Mouse (Mus musculus) layer of hippocampus, adult 11-12 months (tissue): Measurements from ENCODE around the gene Lmtk2.

Source experiments
- DNase-seq: peaks from one replicate; pipeline ENCODE4 v3.0.0; 2022; ENCODE audit warnings: low spot score

Gene Lmtk2

DNA sequence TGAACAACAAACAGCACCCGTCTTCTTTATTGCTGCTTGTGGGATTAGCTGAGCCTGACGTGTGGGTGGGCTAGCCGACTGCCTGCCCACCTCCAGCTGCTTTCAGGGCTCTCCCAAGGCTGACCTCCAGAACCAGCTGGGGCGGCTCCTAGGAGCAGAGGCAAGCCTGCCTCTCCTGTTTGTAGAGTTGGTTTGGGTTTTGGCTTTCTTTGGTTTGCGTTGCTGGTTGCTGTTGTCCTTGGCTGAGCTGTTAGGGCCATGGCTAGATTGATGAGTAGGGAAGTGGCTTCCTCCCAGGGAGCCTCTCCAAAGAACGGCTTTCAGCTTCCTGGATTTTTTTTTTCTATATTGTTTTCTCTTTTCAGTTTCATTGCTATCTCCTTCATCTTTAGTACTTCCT, 78.0 kb downstream of the Lmtk2 start:
- no peak for DNase-seq

DNA sequence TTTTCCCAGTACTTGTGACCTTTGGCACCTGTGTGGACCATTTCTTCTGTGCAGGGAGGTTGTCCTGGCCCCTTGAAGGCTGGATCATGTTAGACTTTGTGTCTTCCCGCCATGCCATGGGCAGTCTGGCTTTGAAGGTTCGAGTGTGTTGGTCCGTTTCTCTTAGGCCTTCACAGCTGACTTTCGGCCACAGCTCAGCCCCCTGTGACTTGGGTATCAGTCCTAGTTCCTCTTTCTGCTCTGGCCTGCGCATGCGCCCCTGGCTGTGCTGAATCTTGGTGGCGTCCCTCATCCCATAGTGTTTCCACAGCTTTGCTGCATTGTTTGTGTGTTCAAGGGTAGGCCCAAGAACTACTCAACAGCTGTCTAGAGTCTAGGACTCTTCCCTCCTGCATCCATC, 81.0 kb downstream of the Lmtk2 start:
- no peak for DNase-seq

DNA sequence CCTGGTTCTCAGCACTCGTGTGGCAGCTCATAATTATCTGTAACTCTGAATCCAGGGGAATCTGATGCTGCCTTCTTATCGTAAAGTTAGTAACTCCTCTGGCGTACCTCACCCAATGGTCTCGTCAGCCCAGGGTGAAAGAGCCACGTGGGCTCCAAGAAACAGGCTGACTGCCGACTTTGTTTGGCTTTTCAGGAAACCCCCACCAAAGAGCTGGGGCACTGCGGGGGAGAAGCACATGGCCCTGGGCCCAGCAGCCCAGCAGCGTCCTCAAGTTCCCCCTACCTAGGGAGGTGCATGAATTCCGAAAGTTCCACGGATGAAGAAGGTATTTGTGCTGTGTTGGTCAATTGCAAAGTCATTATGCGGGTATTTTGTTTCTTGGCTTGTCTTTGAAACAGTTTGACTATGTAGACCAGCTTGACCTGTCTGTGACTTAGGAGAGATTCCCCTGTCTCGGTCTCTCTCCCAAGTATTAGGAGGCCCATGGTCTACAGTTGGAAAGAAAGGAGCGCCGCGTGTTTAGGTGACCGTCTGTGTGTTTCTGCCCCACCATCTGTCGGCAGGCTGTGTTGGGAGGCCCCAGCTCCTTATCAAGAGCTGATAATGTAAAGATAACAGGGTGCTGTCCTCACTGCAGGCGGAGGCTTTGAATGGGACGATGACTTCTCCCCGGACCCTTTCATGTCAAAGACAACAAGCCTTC, 82.5 kb downstream of the Lmtk2 start:
- DNase-seq = no peak

DNA sequence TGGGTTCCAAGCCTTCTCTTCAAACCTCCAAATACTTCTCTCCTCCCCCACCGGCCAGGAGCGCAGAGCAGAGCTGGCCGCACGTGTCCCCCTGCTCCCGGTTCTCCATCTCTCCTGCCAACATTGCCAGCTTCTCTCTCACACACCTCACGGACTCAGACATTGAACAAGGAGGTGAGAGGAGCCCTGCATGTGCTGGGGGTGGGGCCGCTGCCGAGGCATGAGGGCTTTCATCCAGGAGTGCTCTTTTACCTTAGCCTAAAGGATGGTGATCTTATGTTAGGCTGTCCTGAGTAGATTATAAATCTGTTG, 83.0 kb downstream of the Lmtk2 start:
- DNase-seq = no peak

DNA sequence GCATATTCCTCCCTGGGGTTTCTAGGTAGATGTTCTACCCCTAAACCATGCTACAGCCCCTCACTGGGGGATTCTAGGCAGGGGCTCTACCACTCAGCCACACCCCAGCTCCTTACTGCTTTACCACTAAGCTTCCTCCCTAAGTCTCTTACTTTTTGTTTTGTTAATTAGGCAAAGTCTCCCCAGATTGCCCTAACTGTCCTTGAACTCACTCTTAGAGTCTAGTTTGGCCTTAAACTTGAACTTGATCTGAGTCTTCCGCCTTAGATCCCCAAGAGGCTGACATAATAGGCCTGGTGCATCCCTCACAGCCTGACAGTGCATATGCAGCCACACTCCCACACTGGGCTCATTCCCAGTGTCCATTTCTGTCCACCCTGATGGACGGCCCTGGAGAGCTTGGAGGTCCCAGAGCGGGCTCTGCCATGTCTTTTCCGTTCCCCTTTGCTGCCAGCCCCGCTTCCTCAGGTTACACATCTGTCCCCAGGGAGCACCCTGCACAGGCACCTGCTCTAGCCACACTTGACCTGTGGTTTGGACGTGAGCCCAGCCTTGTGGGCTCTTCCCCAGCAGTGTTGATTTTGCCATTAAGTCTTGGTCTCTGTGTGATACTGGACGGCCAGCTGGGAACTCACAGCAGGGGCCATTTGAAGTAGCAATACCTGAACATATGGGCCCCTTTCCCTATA, 83.6 kb downstream of the Lmtk2 start:
- DNase-seq = no peak

DNA sequence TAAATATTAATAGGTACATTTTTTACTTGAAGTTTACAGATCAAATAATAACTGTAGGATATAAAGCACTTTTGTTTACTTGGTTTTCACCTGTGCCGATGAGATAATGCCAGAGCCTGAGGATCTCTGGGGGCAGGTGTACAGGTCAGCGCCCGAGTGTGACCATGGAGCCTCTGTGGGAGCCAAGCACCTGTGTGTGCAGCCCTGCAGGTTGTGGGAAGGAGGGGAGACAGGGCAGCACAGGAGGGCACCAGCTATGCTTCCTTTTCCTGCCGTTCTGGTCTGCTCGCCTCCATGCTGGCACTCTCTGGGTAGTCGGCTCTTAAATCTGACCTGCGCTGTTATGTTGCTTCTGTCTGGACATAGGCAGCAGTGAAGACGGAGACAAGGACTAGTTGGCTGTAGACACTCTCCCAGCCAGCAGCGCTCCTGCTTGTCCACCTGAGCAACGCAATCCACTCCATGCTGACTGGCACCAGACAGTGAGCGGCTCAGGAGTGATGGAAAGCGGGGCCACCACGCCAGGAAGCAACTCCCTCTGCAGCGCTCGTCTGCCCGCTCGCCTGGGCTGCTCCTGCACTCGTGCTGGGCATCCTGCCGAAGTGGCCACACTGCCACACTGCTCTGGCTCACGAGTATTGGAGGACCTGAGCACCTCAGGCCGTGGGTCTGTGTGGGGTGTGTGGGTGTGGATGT, 84.3 kb downstream of the Lmtk2 start:
- DNase-seq = no peak

DNA sequence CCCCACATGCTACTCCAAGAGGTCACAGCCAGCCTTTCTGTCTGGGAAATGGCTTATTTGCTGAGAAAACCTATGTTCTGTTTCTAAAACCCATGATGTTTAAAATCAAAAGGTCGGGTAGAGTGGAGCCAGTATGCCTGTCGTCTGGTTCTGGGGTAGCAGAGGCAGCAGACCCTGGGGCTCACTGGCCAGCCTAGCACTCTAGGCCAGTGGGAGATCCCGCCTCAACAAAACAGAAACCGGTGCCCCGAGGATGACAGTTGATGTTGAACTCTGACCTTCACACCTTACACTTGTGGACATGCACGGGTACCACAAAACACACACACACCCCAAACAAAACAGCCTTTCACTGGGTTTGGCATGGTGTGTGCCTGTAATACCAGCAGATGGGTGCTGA, 88.2 kb downstream of the Lmtk2 start:
- no peak for DNase-seq

DNA sequence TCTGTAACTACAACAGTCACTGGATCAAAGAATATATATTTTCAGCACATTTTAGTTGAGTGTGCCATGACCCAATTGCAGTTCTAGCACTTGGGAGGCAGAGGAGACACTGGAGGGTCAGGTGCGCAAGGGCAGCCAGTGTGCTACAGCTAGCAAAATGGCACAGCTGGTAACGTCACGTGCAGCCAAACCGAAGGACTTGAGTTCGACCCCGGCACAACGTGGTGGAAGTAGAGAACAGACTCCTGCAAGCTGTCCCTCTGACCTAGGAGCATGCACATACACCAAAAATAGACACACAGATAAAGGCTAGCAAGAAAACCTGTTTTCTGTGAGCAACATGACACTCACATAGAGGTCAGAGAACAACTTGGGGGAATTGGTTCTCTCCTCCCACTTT, 89.1 kb downstream of the Lmtk2 start:
- no peak for DNase-seq

DNA sequence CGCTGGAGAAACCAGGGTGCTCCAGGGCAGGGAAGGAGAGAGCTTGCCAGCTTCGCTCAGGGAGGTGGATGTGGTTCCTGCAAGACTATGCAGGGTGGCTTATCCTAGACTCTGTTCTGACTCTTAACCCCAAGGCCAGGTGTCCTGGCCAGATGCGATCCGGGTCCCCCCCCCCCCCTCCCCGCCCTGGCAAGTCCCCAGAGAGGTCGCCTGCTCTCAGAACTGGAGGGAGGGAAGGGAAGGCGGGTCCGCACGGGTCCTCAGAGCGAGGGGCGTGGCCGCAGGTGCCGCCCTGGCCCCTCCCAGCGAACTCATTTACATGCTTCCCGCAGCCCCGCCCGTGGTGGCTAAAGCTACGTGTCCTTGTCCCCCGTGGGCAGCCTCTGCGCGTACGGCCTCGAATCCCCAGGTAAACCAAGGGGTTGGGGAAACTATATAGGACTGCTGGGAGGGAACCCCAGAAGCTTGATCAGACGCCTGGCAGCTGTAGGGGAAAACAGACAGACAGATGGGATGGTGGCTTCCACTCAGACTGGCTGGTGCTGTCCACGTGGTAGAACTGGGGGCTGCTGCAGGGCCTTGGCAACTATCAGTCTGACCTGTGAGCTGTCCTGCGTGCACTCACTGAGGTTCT, 89.8 kb downstream of the Lmtk2 start, which contains the start of gene Bhlha15:
Gene Bhlha15, plus strand, starts transcription at position 337 of the 634 bp plus-strand sequence.
- DNase-seq = no peak

DNA sequence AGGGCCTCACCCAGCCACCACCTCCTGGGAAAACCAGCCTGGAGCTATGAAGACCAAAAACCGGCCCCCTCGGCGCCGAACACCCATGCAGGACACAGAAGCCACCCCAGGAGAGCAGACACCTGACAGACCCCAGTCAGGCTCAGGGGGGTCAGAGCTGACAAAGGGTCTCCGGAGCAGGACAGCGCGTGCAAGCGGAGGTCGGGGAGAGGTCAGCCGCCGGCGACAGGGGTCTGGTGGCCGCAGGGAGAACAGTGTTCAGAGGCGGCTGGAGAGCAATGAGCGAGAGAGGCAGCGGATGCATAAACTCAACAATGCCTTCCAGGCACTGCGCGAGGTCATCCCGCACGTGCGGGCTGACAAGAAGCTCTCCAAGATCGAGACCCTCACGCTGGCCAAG, 90.8 kb downstream of the Lmtk2 start:
- no peak for DNase-seq

DNA sequence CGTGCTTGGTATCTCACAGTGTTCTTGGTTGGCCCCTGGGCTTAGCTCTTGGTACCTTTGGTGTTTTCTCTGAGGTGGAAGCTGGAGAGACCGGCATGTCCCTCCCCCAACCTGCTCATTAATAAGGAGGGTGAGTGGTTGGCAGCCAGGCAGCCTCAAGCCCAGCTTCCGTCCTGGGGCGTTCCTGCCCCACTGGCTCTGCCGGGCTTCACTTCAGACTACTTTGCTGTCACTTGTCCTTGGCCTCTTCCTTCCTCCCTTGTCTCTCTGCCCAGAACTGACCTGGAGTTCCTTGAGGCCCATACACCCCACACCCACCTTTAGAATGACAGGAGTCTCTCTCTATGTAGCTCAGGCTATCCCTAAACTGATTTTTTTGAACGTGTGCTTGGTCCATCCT, 92.4 kb downstream of the Lmtk2 start:
- no peak for DNase-seq

DNA sequence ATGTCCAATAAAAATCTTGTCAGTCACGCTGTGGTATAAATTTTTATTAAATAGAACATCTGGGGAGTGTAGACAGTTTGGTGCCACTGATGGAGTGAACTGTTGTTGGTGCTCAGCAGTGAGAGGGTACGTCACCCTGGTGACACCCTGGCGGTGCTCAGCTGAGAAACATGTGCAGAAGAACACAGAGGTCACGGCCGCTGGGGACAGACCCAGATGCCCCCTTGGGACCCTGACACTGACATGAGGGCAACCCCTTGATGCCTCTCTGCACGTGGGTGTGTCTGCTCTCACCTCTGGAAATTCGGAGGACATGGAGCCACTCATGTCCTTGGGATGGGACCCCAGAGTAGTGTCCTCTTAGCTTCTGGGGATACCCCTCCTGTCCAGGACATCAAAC, 94.2 kb downstream of the Lmtk2 start:
- DNase-seq = no peak

DNA sequence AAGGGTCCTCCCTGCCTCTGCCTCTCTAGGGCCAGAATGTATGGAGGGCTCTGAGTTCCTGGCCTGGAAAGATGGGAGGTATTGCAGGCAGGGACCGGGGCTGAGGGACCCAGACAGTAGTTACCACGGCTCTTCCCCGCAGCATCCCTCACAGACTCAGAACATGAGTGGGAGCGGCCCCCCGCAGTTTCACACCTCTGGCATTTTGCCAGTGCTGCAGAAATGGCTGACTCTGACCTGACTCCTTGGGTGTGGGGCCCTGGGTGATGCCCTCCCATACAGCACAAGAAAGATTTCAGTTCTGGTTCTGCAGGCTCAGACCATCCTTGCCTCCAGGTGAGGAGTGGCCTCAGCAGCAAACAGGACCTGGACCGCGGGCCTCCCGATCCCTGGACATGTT, 95.3 kb downstream of the Lmtk2 start:
- DNase-seq = no peak

DNA sequence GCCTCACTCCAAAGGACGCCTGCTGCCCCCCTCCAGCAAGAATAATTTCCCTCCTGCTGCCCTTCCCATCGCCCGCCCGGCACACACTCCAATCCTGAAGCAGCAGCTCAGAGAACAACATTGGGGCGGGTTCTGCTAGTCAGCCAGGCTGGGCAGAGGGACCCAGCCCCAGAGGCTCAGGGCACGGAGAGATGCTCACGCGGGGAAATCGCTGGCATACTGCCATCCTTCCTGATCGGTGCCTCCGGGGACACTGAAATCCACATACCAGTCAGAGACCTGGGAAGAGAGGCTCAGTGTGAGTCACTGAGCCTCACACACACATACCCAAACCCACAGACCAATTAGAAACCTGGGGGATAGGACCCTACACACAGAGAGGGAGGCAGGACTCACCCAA, 100.4 kb downstream of the Lmtk2 start:
- no peak for DNase-seq

DNA sequence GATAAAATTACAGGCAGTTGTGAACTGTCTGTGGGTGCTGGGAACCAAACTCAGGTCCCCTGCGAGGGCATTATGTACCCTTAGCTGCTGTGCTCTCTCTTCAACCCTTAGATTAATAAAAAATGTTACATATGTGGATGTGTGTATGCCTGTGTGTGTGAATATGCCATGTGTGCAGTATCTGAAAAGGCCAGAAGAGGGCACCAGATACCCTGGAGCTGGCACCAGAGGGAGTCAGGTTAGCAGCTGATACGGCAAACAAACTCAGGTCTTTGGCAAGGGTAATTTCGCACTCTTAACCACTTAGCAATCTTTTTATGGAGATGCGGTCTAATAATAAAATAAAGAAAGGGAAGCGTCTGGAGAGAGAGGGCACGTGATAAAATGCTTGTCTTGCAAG, 102.2 kb downstream of the Lmtk2 start:
- DNase-seq = no peak

DNA sequence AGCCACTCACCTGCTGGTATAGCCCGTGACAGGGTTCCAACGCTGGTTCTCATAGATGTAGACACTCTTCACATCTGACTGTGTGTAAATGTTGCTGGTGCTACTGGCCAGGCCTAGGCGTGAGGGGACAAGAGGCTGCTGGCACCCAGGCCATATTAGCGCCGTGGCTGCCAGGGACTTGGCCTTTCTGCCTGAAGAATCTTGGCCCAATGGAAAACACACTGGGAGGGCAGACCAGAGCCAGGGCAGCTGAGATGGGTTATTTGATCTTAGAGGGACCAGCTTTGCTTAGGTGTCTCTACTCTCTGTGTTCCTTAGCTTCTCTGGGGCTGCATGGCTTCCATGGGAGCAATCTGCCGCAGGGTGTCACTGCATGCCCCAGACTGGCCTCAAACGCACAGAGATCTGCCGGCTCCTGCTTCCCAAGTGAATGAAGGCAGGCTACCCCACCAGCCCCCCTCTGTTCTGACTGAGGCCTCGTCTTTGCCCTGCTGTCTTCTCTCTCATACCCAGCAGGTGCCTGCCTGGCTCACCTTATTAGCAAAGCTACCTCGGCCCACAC, 103.2 kb downstream of the Lmtk2 start:
- no peak for DNase-seq

DNA sequence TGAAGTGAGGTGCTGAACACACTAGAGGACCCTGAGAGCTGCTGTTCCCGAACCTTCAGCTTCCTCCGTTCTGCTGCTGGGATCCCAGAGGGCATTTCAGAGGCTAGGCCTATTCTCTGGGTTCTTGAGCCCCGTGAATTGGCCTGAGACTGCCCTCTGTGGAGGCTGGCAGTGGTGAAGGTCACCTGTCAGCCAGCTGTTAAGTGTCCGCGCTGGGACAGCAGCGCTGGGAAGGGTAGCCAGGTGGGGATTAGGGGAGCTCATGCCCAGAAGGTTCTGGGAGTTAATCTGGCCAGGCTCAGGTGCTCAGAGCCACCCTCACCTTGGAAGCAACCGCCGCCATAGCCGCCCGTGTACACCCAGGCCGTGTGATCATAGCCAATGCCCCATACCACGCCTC, 104.1 kb downstream of the Lmtk2 start:
- no peak for DNase-seq

DNA sequence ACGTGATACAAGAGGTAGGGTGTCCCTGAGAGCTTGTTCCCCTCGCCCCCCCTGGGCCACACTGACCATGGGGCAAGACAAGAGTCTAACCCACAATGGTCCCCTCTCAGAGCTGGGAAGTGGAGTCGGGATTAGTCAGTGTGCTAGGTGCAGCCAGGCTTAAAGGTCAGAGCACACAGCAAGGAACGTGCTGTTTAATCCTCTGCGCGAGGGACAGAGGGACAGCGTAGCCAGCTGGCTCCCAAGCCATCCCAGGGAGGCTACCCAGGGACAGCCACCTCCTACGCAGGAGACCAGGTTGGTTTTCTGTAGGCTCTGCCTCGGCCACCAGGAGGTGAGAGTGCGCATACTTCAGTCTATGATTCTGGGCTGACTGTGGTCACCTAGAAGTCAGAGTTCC, 104.7 kb downstream of the Lmtk2 start:
- no peak for DNase-seq

DNA sequence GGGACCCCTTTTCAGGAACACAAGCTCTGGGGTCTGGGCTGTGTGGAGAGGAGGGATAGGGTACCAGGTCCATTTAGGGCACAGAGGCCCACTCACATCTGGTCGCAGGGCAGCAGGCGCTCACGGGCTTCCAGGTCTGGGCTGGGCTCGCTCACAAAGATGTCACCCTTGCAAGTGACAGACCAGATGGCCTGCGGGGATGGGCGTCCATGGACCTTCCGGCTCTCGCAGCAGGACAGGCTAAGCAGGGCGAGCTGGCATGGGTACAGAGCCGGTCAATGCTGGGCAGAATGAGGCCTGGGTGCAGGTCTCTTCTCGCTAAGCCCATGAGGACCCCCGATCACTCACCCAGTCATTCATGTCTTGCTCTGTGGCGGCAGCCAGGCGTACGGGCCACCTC, 105.8 kb downstream of the Lmtk2 start:
- DNase-seq = no peak

DNA sequence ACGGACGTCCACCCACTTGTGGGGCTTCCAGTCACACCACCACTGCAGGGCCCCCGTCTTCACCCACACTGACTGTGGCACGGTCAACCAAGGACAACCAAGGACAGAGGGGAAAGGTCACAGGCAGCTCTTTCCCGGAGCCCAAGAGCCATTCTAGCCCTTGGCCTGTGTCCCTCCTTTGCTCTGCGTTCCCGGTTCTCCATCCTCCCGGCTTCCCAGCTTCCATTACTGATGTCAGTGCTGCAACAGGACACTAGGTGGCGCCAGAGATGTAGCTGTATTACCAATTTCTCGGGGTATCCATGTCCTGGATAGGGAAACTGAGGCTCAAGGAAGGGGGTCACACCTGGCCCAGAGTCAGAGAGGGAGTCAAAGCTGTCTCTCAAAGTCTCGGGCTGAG, 107.2 kb downstream of the Lmtk2 start:
- peak; percentile 59 for DNase-seq

DNA sequence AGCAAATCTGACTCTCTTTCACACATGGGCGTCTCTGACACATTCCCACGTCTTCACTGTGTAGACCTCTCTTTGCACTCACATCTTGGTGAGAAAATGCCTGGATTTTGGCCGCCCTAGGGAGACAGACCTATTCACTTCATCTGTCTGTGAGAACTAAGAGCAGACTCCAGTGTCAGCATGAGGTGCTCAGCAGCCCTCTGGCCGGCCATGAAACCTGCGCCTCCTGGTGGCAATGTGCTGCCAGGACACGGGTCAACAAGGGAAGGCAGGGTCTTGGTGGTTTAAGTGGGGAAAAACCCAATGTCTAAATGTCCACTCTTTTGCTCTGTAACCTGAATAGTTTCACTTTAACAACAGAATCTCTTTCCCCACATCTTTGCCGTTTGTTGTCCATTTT, 114.2 kb downstream of the Lmtk2 start:
- no peak for DNase-seq

DNA sequence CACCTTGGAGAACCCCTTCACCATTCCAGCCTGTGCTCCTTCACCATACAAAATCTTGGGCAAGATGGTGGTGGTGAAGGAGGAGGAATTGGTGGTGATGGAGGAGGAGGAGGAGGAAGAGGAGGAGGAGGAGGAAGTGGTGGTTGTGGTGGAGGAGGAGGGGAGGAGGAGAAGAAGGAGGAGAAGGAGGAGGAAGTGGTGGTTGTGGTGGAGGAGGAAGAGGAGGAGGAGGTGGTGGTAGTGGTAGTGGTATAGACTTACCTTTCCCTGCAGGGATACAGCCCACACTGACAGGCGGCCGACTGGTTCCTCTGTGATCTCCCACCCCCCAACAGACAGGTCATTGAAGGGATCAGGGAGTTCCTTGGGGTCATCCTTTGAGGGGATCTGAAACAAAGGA, 115.8 kb downstream of the Lmtk2 start:
- DNase-seq = no peak

DNA sequence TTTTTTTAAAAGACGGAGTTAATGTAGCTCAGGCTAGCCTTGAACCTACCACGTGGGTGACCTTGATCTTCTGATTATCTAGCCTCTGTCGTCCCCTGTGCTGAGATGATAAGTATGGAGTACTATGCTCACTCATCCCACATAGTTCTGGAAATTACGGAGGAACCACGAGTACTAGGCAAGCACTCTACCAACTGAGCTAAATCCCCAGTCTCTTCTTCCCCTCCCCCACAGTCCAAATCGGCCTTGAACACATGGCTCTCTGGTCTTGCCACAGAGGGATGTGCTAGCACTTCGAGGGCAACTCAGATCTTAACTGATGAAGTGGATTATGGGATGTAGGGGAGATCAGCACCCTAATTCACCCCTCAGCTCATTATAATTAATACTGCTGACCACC, 117.8 kb downstream of the Lmtk2 start:
- DNase-seq = no peak
